Mouse (Mus musculus): ENCODE data around the gene Dtnb. TPM values are rescaled to one million over a fixed set of nuclear protein-coding genes. Genes with fewer than 3 reads are reported as not detected.
"Not testable (repeated sequence)": the region's sequence is repeated elsewhere in the genome, so short reads cannot be mapped to it uniquely, and the experiment has no call there.

Dtnb gene
- polyA plus RNA-seq (2016; fragmentation: Nextera tagmentation; extraction: Ambion mirVana) = 26.3 and 30.6 TPM in 2 replicates

GRCm38 (mm10) chr12:3571787-3572580 lies at the start of gene Dtnb:
Dtnb (plus strand) TSS chr12:3572381.
- Histone ChIP-seq H3K27me3 (ENCODE audit: low read depth, poor library complexity, severe bottlenecking) (peaks cover 12% of the 10 kb centered on the region), H3K9me3 (replicated peaks) (no peaks in the 10 kb centered on the region), H3K4me3 (peak within 1 kb of the TSS; percentile 89), H3K27ac (replicated peaks) (peak within 1 kb of the TSS; percentile 94), H3K4me1 (peaks cover 14% of the 10 kb centered on the region), H3K36me3 (no peaks in the 10 kb centered on the region)
- peak; percentile 72 for DNase-seq (ENCODE audit: low spot score)
- 1% methylated on average over 84 of the region's 85 CpGs for WGBS

- WGBS = 91% methylated on average over 5 of the region's 5 CpGs
- no peak overlapping the region for H3K4me3 ChIP-seq
- DNase-seq (ENCODE audit: low spot score) = no peak
These were observed 46.6 kb upstream of the Dtnb start for GRCm38 (mm10) chr12:3525536-3525935.

GRCm38 (mm10) chr12:3535446-3535845 lies 36.7 kb upstream of the Dtnb start:
- DNase-seq (ENCODE audit: low spot score); H3K27ac ChIP-seq (replicated peaks); H3K36me3 ChIP-seq; H3K4me3 ChIP-seq; H3K27me3 ChIP-seq (ENCODE audit: low read depth, poor library complexity, severe bottlenecking); H3K4me1 ChIP-seq: not testable (repeated sequence)
- peaks cover 20% of the 10 kb centered on the region for H3K9me3 ChIP-seq (replicated peaks)
- WGBS = 89% methylated on average over 1 of the region's 1 CpGs

More at GRCm38 (mm10) chr12:3525536-3525935, 46.6 kb upstream of the Dtnb start:
- H3K27ac ChIP-seq (replicated peaks) = no peak overlapping the region
- no peaks in the 10 kb centered on the region for H3K36me3 ChIP-seq
- no peaks in the 10 kb centered on the region for H3K4me1 ChIP-seq
- H3K9me3 ChIP-seq (replicated peaks) = no peaks in the 10 kb centered on the region
- H3K27me3 ChIP-seq (ENCODE audit: low read depth, poor library complexity, severe bottlenecking) = no peaks in the 10 kb centered on the region

- peaks cover 10% of the 10 kb centered on the region; the same call in 1 of the 2 replicates for H3K9me3 ChIP-seq (replicated peaks)
- DNase-seq (ENCODE audit: low spot score) = no peak
- 85% methylated on average over 3 of the region's 3 CpGs for WGBS
These were observed 34.6 kb upstream of the Dtnb start for GRCm38 (mm10) chr12:3537616-3538015.

GRCm38 (mm10) chr12:3538036-3538435 lies 34.1 kb upstream of the Dtnb start:
- peaks cover 10% of the 10 kb centered on the region; the same call in 1 of the 2 replicates for H3K9me3 ChIP-seq (replicated peaks)
- H3K27me3 ChIP-seq (ENCODE audit: low read depth, poor library complexity, severe bottlenecking) = no peaks in the 10 kb centered on the region
- no peak overlapping the region for H3K27ac ChIP-seq (replicated peaks)
- H3K36me3 ChIP-seq = no peaks in the 10 kb centered on the region
- 85% methylated on average over 1 of the region's 1 CpGs for WGBS
- no peak for DNase-seq (ENCODE audit: low spot score)
- H3K4me3 ChIP-seq = no peak overlapping the region
- no peaks in the 10 kb centered on the region for H3K4me1 ChIP-seq

More at GRCm38 (mm10) chr12:3537616-3538015, 34.6 kb upstream of the Dtnb start:
- Histone ChIP-seq H3K4me3 (no peak overlapping the region), H3K27me3 (ENCODE audit: low read depth, poor library complexity, severe bottlenecking) (no peaks in the 10 kb centered on the region), H3K4me1 (no peaks in the 10 kb centered on the region), H3K36me3 (no peaks in the 10 kb centered on the region), H3K27ac (replicated peaks) (no peak overlapping the region)

- Histone ChIP-seq H3K4me1 (no peaks in the 10 kb centered on the region), H3K27me3 (ENCODE audit: low read depth, poor library complexity, severe bottlenecking) (no peaks in the 10 kb centered on the region), H3K27ac (replicated peaks) (no peak overlapping the region), H3K4me3 (no peak overlapping the region), H3K36me3 (no peaks in the 10 kb centered on the region), H3K9me3 (replicated peaks) (peaks cover 5% of the 10 kb centered on the region; the same call in 1 of the 2 replicates)
- WGBS = 75% methylated on average over 2 of the region's 2 CpGs
- DNase-seq (ENCODE audit: low spot score) = no peak
These were observed 32.6 kb upstream of the Dtnb start for GRCm38 (mm10) chr12:3539605-3540004.

- WGBS = 93% methylated on average over 7 of the region's 7 CpGs
- no peaks in the 10 kb centered on the region; the same call in 1 of the 2 replicates for H3K9me3 ChIP-seq (replicated peaks)
- no peaks in the 10 kb centered on the region for H3K27me3 ChIP-seq (ENCODE audit: low read depth, poor library complexity, severe bottlenecking)
- no peak overlapping the region for H3K27ac ChIP-seq (replicated peaks)
- H3K4me3 ChIP-seq = no peak overlapping the region
- no peak for DNase-seq (ENCODE audit: low spot score)
- H3K36me3 ChIP-seq = no peaks in the 10 kb centered on the region
- H3K4me1 ChIP-seq = peaks cover under 1% of the 10 kb centered on the region; the same call in 1 of the 2 replicates
These were observed 31.3 kb upstream of the Dtnb start for GRCm38 (mm10) chr12:3540871-3541270.

- H3K4me3 ChIP-seq = no peak overlapping the region
- 63% methylated on average over 3 of the region's 3 CpGs for WGBS
- H3K27me3 ChIP-seq (ENCODE audit: low read depth, poor library complexity, severe bottlenecking) = no peaks in the 10 kb centered on the region
- DNase-seq (ENCODE audit: low spot score) = no peak
- H3K9me3 ChIP-seq (replicated peaks) = no peaks in the 10 kb centered on the region
- H3K36me3 ChIP-seq = no peaks in the 10 kb centered on the region
- H3K4me1 ChIP-seq = peaks cover 22% of the 10 kb centered on the region
- no peak overlapping the region for H3K27ac ChIP-seq (replicated peaks)
These were observed 26.7 kb upstream of the Dtnb start for GRCm38 (mm10) chr12:3545451-3545850.

GRCm38 (mm10) chr12:3546121-3546658 lies 26.0 kb upstream of the Dtnb start:
- Histone ChIP-seq H3K4me3 (no peak overlapping the region), H3K36me3 (no peaks in the 10 kb centered on the region)
- 14% methylated on average over 4 of the region's 4 CpGs for WGBS

GRCm38 (mm10) chr12:3546781-3547180 lies 25.4 kb upstream of the Dtnb start:
- no peaks in the 10 kb centered on the region for H3K9me3 ChIP-seq (replicated peaks)
- H3K36me3 ChIP-seq = no peaks in the 10 kb centered on the region
- H3K27me3 ChIP-seq (ENCODE audit: low read depth, poor library complexity, severe bottlenecking) = no peaks in the 10 kb centered on the region
- 26% methylated on average over 6 of the region's 6 CpGs for WGBS
- no peak for DNase-seq (ENCODE audit: low spot score)
- H3K4me1 ChIP-seq = peaks cover 25% of the 10 kb centered on the region
- H3K27ac ChIP-seq (replicated peaks) = no peak overlapping the region
- no peak overlapping the region for H3K4me3 ChIP-seq

More at GRCm38 (mm10) chr12:3546121-3546658, 26.0 kb upstream of the Dtnb start:
- H3K4me1 ChIP-seq = peaks cover 25% of the 10 kb centered on the region
- no peak overlapping the region for H3K27ac ChIP-seq (replicated peaks)
- H3K9me3 ChIP-seq (replicated peaks) = no peaks in the 10 kb centered on the region
- no peaks in the 10 kb centered on the region for H3K27me3 ChIP-seq (ENCODE audit: low read depth, poor library complexity, severe bottlenecking)
- DNase-seq (ENCODE audit: low spot score) = no peak

- 43% methylated on average over 4 of the region's 4 CpGs for WGBS
- peaks cover 25% of the 10 kb centered on the region for H3K4me1 ChIP-seq
- no peak for DNase-seq (ENCODE audit: low spot score)
- H3K27ac ChIP-seq (replicated peaks) = no peak overlapping the region
- H3K27me3 ChIP-seq (ENCODE audit: low read depth, poor library complexity, severe bottlenecking) = no peaks in the 10 kb centered on the region
- no peak overlapping the region for H3K4me3 ChIP-seq
- no peaks in the 10 kb centered on the region for H3K36me3 ChIP-seq
- no peaks in the 10 kb centered on the region for H3K9me3 ChIP-seq (replicated peaks)
These were observed 24.7 kb upstream of the Dtnb start for GRCm38 (mm10) chr12:3547506-3547905.

GRCm38 (mm10) chr12:3547911-3548310 lies 24.3 kb upstream of the Dtnb start:
- H3K36me3 ChIP-seq = no peaks in the 10 kb centered on the region
- H3K27ac ChIP-seq (replicated peaks) = no peak overlapping the region
- DNase-seq (ENCODE audit: low spot score) = no peak
- H3K4me1 ChIP-seq = peaks cover 25% of the 10 kb centered on the region
- no peak overlapping the region for H3K4me3 ChIP-seq
- WGBS = 56% methylated on average over 3 of the region's 3 CpGs
- H3K27me3 ChIP-seq (ENCODE audit: low read depth, poor library complexity, severe bottlenecking) = no peaks in the 10 kb centered on the region
- H3K9me3 ChIP-seq (replicated peaks) = no peaks in the 10 kb centered on the region

GRCm38 (mm10) chr12:3548582-3549211 lies 23.5 kb upstream of the Dtnb start:
- H3K4me3 ChIP-seq = no peak overlapping the region
- H3K27me3 ChIP-seq (ENCODE audit: low read depth, poor library complexity, severe bottlenecking) = no peaks in the 10 kb centered on the region
- whole genome bisulfite sequencing = 59% methylated on average over 5 of the region's 5 CpGs
- H3K27ac ChIP-seq (replicated peaks) = no peak overlapping the region
- peaks cover 25% of the 10 kb centered on the region for H3K4me1 ChIP-seq
- DNase-seq (ENCODE audit: low spot score) = no peak
- no peaks in the 10 kb centered on the region for H3K36me3 ChIP-seq
- H3K9me3 ChIP-seq (replicated peaks) = no peaks in the 10 kb centered on the region

Measured in midbrain, embryonic 10.5 days (tissue).